Mouse (Mus musculus): ENCODE results near the gene Gstm1.
"Not testable (repeated sequence)": the region's sequence is repeated elsewhere in the genome, so short reads cannot be mapped to it uniquely, and the experiment has no call there.

DNA sequence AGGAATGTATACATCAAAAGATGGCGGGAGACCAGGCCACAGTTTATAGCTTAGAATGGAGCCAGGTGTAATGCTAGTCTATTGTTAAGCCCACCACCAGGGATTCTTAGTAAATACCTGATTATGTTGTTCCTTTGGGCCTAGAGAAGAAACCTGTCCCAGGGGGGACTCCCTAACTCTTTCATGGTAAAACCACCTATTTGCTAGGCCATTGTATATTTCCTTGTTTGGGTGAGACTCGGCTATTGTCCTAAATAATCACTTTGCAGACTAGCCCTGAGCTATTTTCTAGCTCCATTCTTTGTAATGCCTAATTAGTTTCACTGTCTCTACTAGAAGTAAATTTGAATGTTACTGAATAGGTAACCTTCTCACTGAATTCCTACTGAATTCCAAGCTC, 21.8 kb downstream of the Gstm1 start:
- not testable (repeated sequence) for TF ChIP-seq POLR2A, EP300 (IDR thresholded peaks at IDR 0.05; ENCODE audit: insufficient read depth, low read depth, low read length)
